Mouse (Mus musculus) heart, postnatal 4 days (tissue): ENCODE data around the gene Zwilch. TPM values are rescaled to one million over a fixed set of nuclear protein-coding genes. Genes with fewer than 3 reads are reported as not detected.

ENCODE experiments used
- DNase-seq: peaks from one replicate; pipeline ENCODE4 v3.0.0; 2021
- total RNA-seq, 2 experiments: library from RNA; stranded (reverse); gene quantifications; 2 replicates each; pipeline ENCODE4 v1.2.3; 2021

Gene Zwilch
- total RNA-seq, 2 experiments from 2014 or later: 17.2 to 18.2 TPM

GRCm38 (mm10) chr9:64105301-64105700, 67.6 kb downstream of the Zwilch start:
- DNase-seq: no peak

GRCm38 (mm10) chr9:64100442-64100841, 72.5 kb downstream of the Zwilch start:
- DNase-seq: peak; percentile 86

GRCm38 (mm10) chr9:64098282-64098681, 74.6 kb downstream of the Zwilch start:
- peak; percentile 39 for DNase-seq

GRCm38 (mm10) chr9:64094083-64094482, 78.8 kb downstream of the Zwilch start:
- peak; percentile 60 for DNase-seq

GRCm38 (mm10) chr9:64089004-64089403, 83.9 kb downstream of the Zwilch start:
- DNase-seq: peak; percentile 58

- no peak for DNase-seq
These were observed 84.6 kb downstream of the Zwilch start for GRCm38 (mm10) chr9:64088346-64088745.

GRCm38 (mm10) chr9:64087461-64088235, 85.3 kb downstream of the Zwilch start:
- DNase-seq: peak; percentile 85

Other genes starting within 250 kb of the Zwilch start
- gene Smad6, start 151.0 kb downstream of the Zwilch start, total RNA-seq: 10 to 100 TPM; 18.5 to 20.1 TPM
- gene Lctl, start 56.0 kb downstream of the Zwilch start, total RNA-seq: under 1 TPM; 0.67 to 0.68 TPM
- gene Rpl4, start 271 bp upstream of the Zwilch start, total RNA-seq: 100 to 1,000 TPM; 768 to 770 TPM
- gene Snapc5, start 6.2 kb upstream of the Zwilch start, total RNA-seq: 10 to 100 TPM; 16.5 to 19.3 TPM
- gene Uchl4, start 62.1 kb upstream of the Zwilch start, total RNA-seq: 1 to 10 TPM; 1.7 to 2.4 TPM
- 10 to 100 TPM; 65.1 to 65.5 TPM for gene Map2k1, start 80.5 kb upstream of the Zwilch start, total RNA-seq
- 10 to 100 TPM; 43.5 to 56.8 TPM for gene Tipin, start 108.5 kb upstream of the Zwilch start, total RNA-seq
- gene Dis3l, start 168.2 kb upstream of the Zwilch start, total RNA-seq: 10 to 100 TPM; 21.6 to 22.1 TPM
- gene Megf11, start 212.5 kb upstream of the Zwilch start, total RNA-seq: 1 to 10 TPM; 1.0 to 1.7 TPM